Mouse (Mus musculus) C2C12 (cell line): Measurements from ENCODE around the gene Fosl2. TPM values are rescaled to one million over a fixed set of nuclear protein-coding genes. Genes with fewer than 3 reads are reported as not detected.

Experiments used
- H3K27me3 ChIP-seq: one replicate; pipeline ENCODE4 v1.6.1; 2011; ENCODE audit not compliant: control insufficient read depth, insufficient read depth, insufficient read length
- H3K36me3 ChIP-seq: one replicate; pipeline ENCODE4 v1.6.1; 2011; ENCODE audit not compliant: control insufficient read depth, insufficient read depth
- H3K4me3 ChIP-seq: one replicate; pipeline ENCODE4 v1.5.1; 2011; ENCODE audit warnings: mild to moderate bottlenecking, control low read depth; ENCODE audit not compliant: poor library complexity, insufficient read depth, severe bottlenecking
- H3K79me2 ChIP-seq: one replicate; pipeline ENCODE4 v1.6.1; 2011; ENCODE audit not compliant: control insufficient read depth, insufficient read depth
- H3K79me3 ChIP-seq: one replicate; pipeline ENCODE4 v1.6.1; 2011; ENCODE audit warnings: low read depth, control low read depth
- H3ac ChIP-seq: one replicate; pipeline ENCODE3; 2011; ENCODE audit warnings: low read depth; ENCODE audit not compliant: control insufficient read depth, insufficient read length
- CEBPB ChIP-seq: IDR thresholded peaks from one replicate; pipeline ENCODE4 v1.6.1; 2011; ENCODE audit warnings: low read depth, mild to moderate bottlenecking, control low read depth, moderate library complexity
- CTCF ChIP-seq: IDR thresholded peaks from one replicate; pipeline ENCODE4 v1.5.1; 2011; ENCODE audit not compliant: control insufficient read depth, insufficient read depth, insufficient read length
- FOSL1 ChIP-seq: IDR thresholded peaks from one replicate; pipeline ENCODE4 v1.8.0; 2011; ENCODE audit warnings: mild to moderate bottlenecking, low read length; ENCODE audit not compliant: poor library complexity, insufficient read depth, severe bottlenecking
- MAX ChIP-seq: IDR thresholded peaks from one replicate; pipeline ENCODE4 v1.6.1; 2011; ENCODE audit warnings: mild to moderate bottlenecking, control low read depth
- MYOD1 ChIP-seq: IDR thresholded peaks from one replicate; pipeline ENCODE4 v1.6.1; 2011; ENCODE audit warnings: low read depth; ENCODE audit not compliant: control insufficient read depth, insufficient read length
- MYOG ChIP-seq: IDR thresholded peaks from one replicate; pipeline ENCODE4 v1.6.1; 2011; ENCODE audit not compliant: control insufficient read depth, insufficient read length; ENCODE audit errors: extremely low read depth
- USF1 ChIP-seq: IDR thresholded peaks from one replicate; pipeline ENCODE4 v1.6.1; 2011; ENCODE audit warnings: low read depth, mild to moderate bottlenecking, control low read depth, moderate library complexity
- polyA plus RNA-seq: library from polyadenylated mRNA; unstranded; fragments of >200 nt; fragmentation: generic; extraction: Trizol; gene quantifications from one replicate; pipeline ENCODE4 v1.2.1, GENCODE M21; 2012; ENCODE audit warnings: missing spikeins

Gene Fosl2
- polyA plus RNA-seq, 1 experiment = 15.3 TPM

DNA sequence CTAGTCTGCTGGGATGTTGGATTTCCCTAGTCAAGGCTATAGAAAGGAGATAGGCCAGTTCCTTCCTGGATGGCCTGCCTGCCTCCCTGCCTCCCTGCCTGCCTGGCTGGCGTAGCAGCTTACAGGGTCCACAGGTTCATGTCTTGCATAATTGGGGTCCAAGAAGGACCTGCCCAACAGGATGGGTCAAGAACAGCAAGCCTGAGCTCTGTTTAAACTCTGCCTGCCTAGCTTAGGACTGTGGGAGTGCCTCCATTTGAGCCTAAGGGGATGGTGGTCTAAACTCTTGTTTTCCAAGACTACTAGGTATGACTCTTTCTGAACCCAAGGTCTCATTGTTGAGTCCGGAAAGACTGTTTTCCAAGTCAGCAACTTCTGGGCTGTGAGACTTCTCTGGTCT, 6.3 kb downstream of the Fosl2 start:
- no peak overlapping the region for H3ac ChIP-seq
- H3K4me3 ChIP-seq = no peak overlapping the region
- no peaks in the 10 kb centered on the region for H3K27me3 ChIP-seq
- peaks cover 70% of the 10 kb centered on the region for H3K36me3 ChIP-seq
- peaks cover 97% of the 10 kb centered on the region for H3K79me3 ChIP-seq
- TF ChIP-seq FOSL1 (no peak), CTCF (no peak), CEBPB (no peak), MYOG (no peak), USF1 (no peak), MYOD1 (no peak), MAX (no peak)
- H3K79me2 ChIP-seq = peaks cover 100% of the 10 kb centered on the region

DNA sequence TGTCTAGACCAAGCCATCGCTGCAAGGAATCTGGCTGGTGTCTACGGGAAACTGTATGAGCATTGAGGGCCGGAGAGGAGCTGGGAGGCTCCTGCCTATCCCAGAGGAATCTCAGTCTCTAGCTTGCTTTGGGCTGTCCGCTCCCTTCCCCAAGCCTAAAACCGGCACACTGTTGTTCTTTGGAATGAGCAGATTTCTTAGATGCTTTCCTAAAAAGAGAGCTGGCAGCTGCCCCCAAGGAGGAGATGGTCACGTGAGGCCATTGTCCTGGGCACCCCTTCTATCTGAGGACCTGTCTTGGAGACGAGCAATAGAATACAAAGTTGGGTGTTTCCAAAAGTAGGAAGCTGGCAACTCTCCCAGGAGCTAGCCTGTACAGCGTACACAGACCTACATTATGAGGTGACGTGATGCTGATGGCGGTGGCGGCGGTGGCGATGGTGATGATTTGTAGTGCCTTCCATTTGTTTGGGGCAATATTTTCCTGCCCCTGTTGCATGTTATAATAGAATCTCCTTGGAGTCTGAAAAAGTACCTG, 7.9 kb downstream of the Fosl2 start:
- Histone ChIP-seq H3K27me3 (no peaks in the 10 kb centered on the region), H3K36me3 (peaks cover 83% of the 10 kb centered on the region), H3ac (no peak overlapping the region), H3K4me3 (no peak overlapping the region), H3K79me2 (peaks cover 100% of the 10 kb centered on the region), H3K79me3 (peaks cover 89% of the 10 kb centered on the region)
- TF ChIP-seq FOSL1 = no peak

DNA sequence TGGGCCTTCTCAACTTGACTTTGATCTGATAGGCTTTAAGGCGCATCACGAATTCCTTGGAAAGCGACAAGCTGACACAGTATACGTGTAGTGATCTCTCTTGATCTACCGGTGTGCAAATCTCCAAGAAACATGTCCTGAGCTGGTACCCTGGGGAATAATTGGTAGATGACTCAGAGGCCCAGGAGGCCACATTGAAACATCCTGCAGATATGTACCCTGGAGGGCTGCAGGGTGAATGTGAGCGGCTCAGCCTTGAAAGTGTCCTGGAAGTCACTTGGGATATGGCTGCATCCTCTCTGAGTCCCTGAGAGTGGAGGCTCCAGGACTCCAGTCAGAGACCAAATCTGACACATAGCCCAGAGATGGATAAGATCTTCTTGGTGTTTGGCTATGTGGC, 10.7 kb downstream of the Fosl2 start:
- peaks cover 97% of the 10 kb centered on the region for H3K79me2 ChIP-seq
- H3K27me3 ChIP-seq = no peaks in the 10 kb centered on the region
- H3K4me3 ChIP-seq = no peak overlapping the region
- peaks cover 61% of the 10 kb centered on the region for H3K79me3 ChIP-seq
- no peak overlapping the region for H3ac ChIP-seq
- TF ChIP-seq MYOG (no peak), MYOD1 (no peak), CEBPB (no peak), USF1 (no peak), MAX (no peak), CTCF (no peak), FOSL1 (no peak)
- H3K36me3 ChIP-seq = peaks cover 90% of the 10 kb centered on the region

DNA sequence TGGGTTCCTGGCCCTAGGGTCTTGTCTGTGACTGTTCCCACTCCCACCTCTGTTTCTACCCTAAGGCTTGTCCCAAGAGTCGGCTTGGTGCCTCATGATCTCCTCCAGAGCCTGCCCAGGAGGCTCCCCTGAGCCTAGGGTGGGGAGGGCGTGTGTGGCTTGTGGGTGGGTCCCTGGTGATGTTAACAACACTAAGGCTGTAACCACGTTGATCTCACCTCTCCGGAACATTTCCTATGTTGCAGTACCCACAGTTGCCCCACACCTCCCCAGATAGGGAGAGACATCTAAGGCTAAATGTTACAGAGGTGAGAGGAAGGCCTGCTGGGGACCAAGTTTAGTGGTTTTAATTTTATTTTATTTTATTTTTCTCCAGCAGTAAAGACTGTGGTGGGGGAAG, 13.0 kb downstream of the Fosl2 start:
- Histone ChIP-seq H3K36me3 (peaks cover 91% of the 10 kb centered on the region), H3K4me3 (no peak overlapping the region), H3K79me3 (peaks cover 38% of the 10 kb centered on the region), H3ac (no peak overlapping the region), H3K79me2 (peaks cover 74% of the 10 kb centered on the region), H3K27me3 (no peaks in the 10 kb centered on the region)
- TF ChIP-seq CTCF = no peak
- no peak for TF ChIP-seq MYOG
- no peak for TF ChIP-seq USF1
- no peak for TF ChIP-seq MAX

DNA sequence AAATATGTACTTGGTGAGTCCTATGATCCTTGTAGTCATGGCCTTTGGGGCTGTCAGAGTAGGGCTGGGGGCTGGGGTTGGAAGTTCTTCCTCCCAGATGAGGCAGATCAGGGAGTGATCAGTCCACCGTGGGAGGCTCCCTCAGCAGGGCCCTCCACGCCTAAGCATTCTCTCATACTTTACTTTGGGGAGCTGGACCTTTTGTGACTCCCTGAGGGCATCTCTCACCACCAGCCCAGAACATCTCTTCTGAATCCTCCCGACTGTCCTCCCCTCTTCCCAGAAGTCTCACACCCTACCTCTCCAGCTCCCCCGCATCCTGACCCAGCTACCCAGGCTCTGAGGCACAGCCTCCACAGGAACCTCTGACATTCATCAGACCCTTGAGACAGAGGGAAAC, 15.6 kb downstream of the Fosl2 start:
- peaks cover 15% of the 10 kb centered on the region for H3K79me3 ChIP-seq
- H3K36me3 ChIP-seq = peaks cover 92% of the 10 kb centered on the region
- no peak for TF ChIP-seq CTCF
- no peak for TF ChIP-seq MYOG
- no peak for TF ChIP-seq MYOD1
- TF ChIP-seq USF1 = no peak
- no peak for TF ChIP-seq CEBPB
- TF ChIP-seq FOSL1 = no peak
- no peak for TF ChIP-seq MAX
- H3K4me3 ChIP-seq = no peak overlapping the region
- peaks cover 48% of the 10 kb centered on the region for H3K79me2 ChIP-seq
- no peak overlapping the region for H3ac ChIP-seq
- H3K27me3 ChIP-seq = no peaks in the 10 kb centered on the region

DNA sequence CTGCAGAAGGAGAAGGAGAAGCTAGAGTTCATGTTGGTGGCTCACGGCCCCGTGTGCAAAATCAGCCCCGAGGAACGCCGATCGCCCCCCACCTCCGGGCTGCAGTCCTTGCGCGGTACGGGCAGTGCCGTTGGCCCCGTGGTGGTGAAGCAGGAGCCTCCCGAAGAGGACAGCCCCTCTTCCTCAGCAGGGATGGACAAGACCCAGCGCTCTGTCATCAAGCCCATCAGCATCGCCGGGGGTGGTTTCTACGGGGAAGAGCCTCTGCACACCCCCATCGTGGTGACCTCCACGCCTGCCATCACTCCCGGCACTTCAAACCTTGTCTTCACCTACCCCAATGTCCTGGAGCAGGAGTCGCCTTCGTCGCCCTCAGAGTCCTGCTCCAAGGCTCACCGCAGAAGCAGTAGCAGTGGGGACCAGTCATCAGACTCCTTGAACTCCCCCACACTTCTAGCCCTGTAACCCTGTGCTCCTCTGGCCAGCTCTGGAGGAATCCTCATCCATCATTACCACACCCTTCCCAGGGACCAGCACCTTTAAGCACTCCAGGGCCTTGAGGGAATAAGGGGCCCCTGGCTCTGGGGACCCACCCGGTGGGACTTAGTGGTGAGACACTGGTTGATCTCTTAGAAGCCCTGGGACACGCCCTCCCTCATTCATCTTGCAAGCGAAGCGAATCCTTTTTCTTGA, 17.3 kb downstream of the Fosl2 start:
- Histone ChIP-seq H3K4me3 (no peak overlapping the region), H3K36me3 (peaks cover 78% of the 10 kb centered on the region), H3ac (no peak overlapping the region), H3K79me3 (peaks cover 4% of the 10 kb centered on the region), H3K79me2 (peaks cover 31% of the 10 kb centered on the region), H3K27me3 (no peaks in the 10 kb centered on the region)
- no peak for TF ChIP-seq CEBPB
- no peak for TF ChIP-seq CTCF
- no peak for TF ChIP-seq MAX
- no peak for TF ChIP-seq MYOG
- no peak for TF ChIP-seq FOSL1
- no peak for TF ChIP-seq MYOD1
- no peak for TF ChIP-seq USF1
